8 mouse cellular contexts compared by ENCODE assay signal in genomic region chr11:97072533-97072932, GRCm38 (mm10). TPM values are rescaled to one million over a fixed set of nuclear protein-coding genes. Genes with fewer than 3 reads are reported as not detected.
A peak's percentile ranks its signal among the peaks of the same experiment; 100 is the strongest.
DNase-seq lines count a peak whose midpoint lies in the region; TF ChIP-seq lines count a peak whose summit lies in the region.

No protein-coding gene starts in this region.

- no peak overlapping the region for H3K4me3 ChIP-seq in cerebellum, adult 2 months (replicated peaks; ENCODE audit: insufficient read depth, low read depth, low read length)
- no peak overlapping the region for H3K4me3 ChIP-seq in thymus, adult 2 months (ENCODE audit: control insufficient read depth, insufficient read depth, low read length)
- H3K4me3 ChIP-seq in left cerebral cortex, adult 2 months = no peak overlapping the region

- H3K27me3 ChIP-seq in cerebellum, adult 2 months (ENCODE audit: control insufficient read depth, insufficient read depth, low read length) = no peaks in the 10 kb centered on the region
- H3K27me3 ChIP-seq in thymus, adult 2 months (ENCODE audit: control insufficient read depth, insufficient read depth, low read length) = no peaks in the 10 kb centered on the region

- peaks cover 7% of the 10 kb centered on the region for H3K36me3 ChIP-seq in thymus, adult 2 months (ENCODE audit: control insufficient read depth, insufficient read depth, low read length)

- intact Hi-C loops in left cerebral cortex, adult 2 months (cut with DNase I) = loop anchor here (2.0 to 10.0 kb wide), 3 partner anchors 74 to 242 kb away; partner anchors contain the start of gene Mrpl45

- no peak for TF ChIP-seq POLR2A in cerebellum, adult 2 months (IDR thresholded peaks at IDR 0.05; ENCODE audit: borderline replicate concordance, insufficient read depth, low read length)
- TF ChIP-seq POLR2A in thymus, adult 2 months (IDR thresholded peaks at IDR 0.05; ENCODE audit: control insufficient read depth, extremely low read depth, insufficient read depth, low read length, poor library complexity) = no peak

- peak; percentile 61 for TF ChIP-seq CTCF in cerebellum, adult 2 months (IDR thresholded peaks at IDR 0.05; ENCODE audit: borderline replicate concordance, insufficient read depth, low read depth, low read length)
- no peak for TF ChIP-seq CTCF in thymus, adult 2 months (IDR thresholded peaks at IDR 0.05; ENCODE audit: borderline replicate concordance, control insufficient read depth, extremely low read depth, insufficient read depth, low read length, poor library complexity)
- peak; percentile 70 for TF ChIP-seq CTCF in left cerebral cortex, adult 2 months (IDR thresholded peaks at IDR 0.05)

- H3K27ac ChIP-seq in cerebellum, adult 2 months (ENCODE audit: insufficient read depth, low read length) = no peak overlapping the region
- no peak overlapping the region for H3K27ac ChIP-seq in thymus, adult 2 months (ENCODE audit: control insufficient read depth, insufficient read depth, low read length)
- H3K27ac ChIP-seq in left cerebral cortex, adult 2 months = no peak overlapping the region

- peaks cover 4% of the 10 kb centered on the region; the same call in 1 of the 2 replicates for H3K4me1 ChIP-seq in cerebellum, adult 2 months (ENCODE audit: control insufficient read depth, insufficient read depth, low read length)
- H3K4me1 ChIP-seq in thymus, adult 2 months (replicated peaks; ENCODE audit: control insufficient read depth, insufficient read depth, low read length) = no peaks in the 10 kb centered on the region

- DNase-seq in cerebellum, adult 2 months = peak in 1 of 2 experiments; percentile 38
- DNase-seq in cerebellum, adult 11 months = no peak
- peak; percentile 26 for DNase-seq in thymus, adult 2 months
- DNase-seq in thymus, postnatal 36 days = no peak
- DNase-seq in heart, postnatal 4 days = peak; percentile 63
- no peak for DNase-seq in left cerebral cortex, adult 2 months (ENCODE audit: extremely low spot score in 1 of 2, low spot score in 2 of 2)
- peak; percentile 66 for DNase-seq in naive thymus-derived CD4-positive, alpha-beta T cell, adult 2 months (ENCODE audit: low read depth)
- no peak for DNase-seq in spleen, postnatal 4 days (ENCODE audit: low spot score in 2 of 2)

- WGBS in cerebellum, adult 2 months = 29% methylated on average over 3 of the region's 3 CpGs
- WGBS in thymus, adult 2 months = 32% methylated on average over 3 of the region's 3 CpGs

RNA-seq across cellular contexts. Expression of gene Osbpl7, which starts 22.1 kb away (rescaled TPM):
- 25.5 and 26.5 TPM in 2 replicates for polyA plus RNA-seq in cerebellum, adult 2 months (2012; rRNA removed)
- polyA plus RNA-seq in thymus, adult 2 months (2012; rRNA removed) = 36.7 and 37.7 TPM in 2 replicates
- 1 to 10 TPM; 5.6 to 7.5 TPM for total RNA-seq in heart, postnatal 4 days (2021)
- total RNA-seq in left cerebral cortex, adult 2 months (2021) = 10 to 100 TPM; 14.0 to 15.2 TPM

RNA-seq across cellular contexts. Expression of gene Mrpl10, which starts 31.2 kb away (rescaled TPM):
- 83.5 and 88.5 TPM in 2 replicates for polyA plus RNA-seq in cerebellum, adult 2 months (2012; rRNA removed)
- polyA plus RNA-seq in thymus, adult 2 months (2012; rRNA removed) = 90.1 and 95.4 TPM in 2 replicates
- 10 to 100 TPM; 80.2 to 81.0 TPM for total RNA-seq in heart, postnatal 4 days (2021)
- 10 to 100 TPM; 66.5 to 67.0 TPM for total RNA-seq in left cerebral cortex, adult 2 months (2021)

RNA-seq across cellular contexts. Expression of gene Lrrc46, which starts 31.3 kb away (rescaled TPM):
- 1.2 and 1.4 TPM in 2 replicates for polyA plus RNA-seq in cerebellum, adult 2 months (2012; rRNA removed)
- 0.46 and 0.58 TPM in 2 replicates for polyA plus RNA-seq in thymus, adult 2 months (2012; rRNA removed)
- total RNA-seq in heart, postnatal 4 days (2021) = under 1 TPM in 1 of 2 experiments, not detected in 1; 0.38 TPM
- total RNA-seq in left cerebral cortex, adult 2 months (2021) = under 1 TPM; 0.51 to 0.52 TPM

RNA-seq across cellular contexts. Expression of gene Tbx21, which starts 42.6 kb away (rescaled TPM):
- 0.03 TPM in 2 replicates for polyA plus RNA-seq in cerebellum, adult 2 months (2012; rRNA removed)
- polyA plus RNA-seq in thymus, adult 2 months (2012; rRNA removed) = 4.0 TPM in 2 replicates
- not detected for total RNA-seq in heart, postnatal 4 days (2021)
- under 1 TPM; 0.32 to 0.40 TPM for total RNA-seq in left cerebral cortex, adult 2 months (2021)

RNA-seq across cellular contexts. Expression of gene Scrn2, which starts 42.8 kb away (rescaled TPM):
- polyA plus RNA-seq in cerebellum, adult 2 months (2012; rRNA removed) = 12.2 and 13.9 TPM in 2 replicates
- 18.6 and 20.5 TPM in 2 replicates for polyA plus RNA-seq in thymus, adult 2 months (2012; rRNA removed)
- total RNA-seq in heart, postnatal 4 days (2021) = 10 to 100 TPM; 12.1 to 15.3 TPM
- 1 to 10 TPM; 2.8 to 3.4 TPM for total RNA-seq in left cerebral cortex, adult 2 months (2021)

Comparison
In these comparisons a context has a peak if more than half of its experiments do, and no peak if none do; other contexts are left out.
1. DNase-seq: peak in thymus, adult 2 months (single experiment), heart, postnatal 4 days (single experiment) and naive thymus-derived CD4-positive, alpha-beta T cell, adult 2 months (single experiment); none in cerebellum, adult 11 months (single experiment), thymus, postnatal 36 days (0 of 2), left cerebral cortex, adult 2 months (0 of 2) and spleen, postnatal 4 days (0 of 2).